Mouse (Mus musculus): Measurements from ENCODE around the gene Scn10a. TPM values are rescaled to one million over a fixed set of nuclear protein-coding genes. Genes with fewer than 3 reads are reported as not detected.

Scn10a gene
- polyA plus RNA-seq, 2 experiments, result 0.06 to 0.08 TPM

DNA sequence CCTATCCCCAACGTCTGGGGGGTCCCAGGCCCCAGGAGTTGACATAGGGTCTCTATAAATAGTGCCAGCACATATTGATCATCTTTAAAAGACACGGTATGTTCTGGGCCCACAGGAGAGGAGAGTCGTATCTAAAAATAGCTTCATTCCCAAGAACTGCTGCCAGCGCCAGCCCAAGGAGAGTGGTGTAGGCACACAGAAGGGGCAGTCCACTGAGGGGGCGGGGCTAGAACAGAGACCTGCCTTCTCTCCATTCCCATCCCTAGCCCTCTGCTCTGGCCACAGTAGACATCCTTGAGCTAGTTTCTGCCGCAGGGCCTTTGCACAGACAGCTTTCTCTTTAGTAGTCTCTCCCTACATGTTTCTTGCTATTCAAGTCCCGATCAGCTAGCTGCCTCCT is 144.8 kb downstream of the Scn10a start:
- no peak for DNase-seq (ENCODE audit: low read depth in 3 of 3, low spot score in 3 of 3)
- Histone ChIP-seq H3K4me2 (ENCODE audit: low read depth) (no peak overlapping the region), H3K36me3 (replicated peaks; ENCODE audit: control insufficient read depth, insufficient read depth, low read depth) (no peaks in the 10 kb centered on the region), H3K9ac (replicated peaks) (no peak overlapping the region), H3K9me3 (ENCODE audit: control insufficient read depth, low read length) (no peaks in the 10 kb centered on the region), H3K27me3 (ENCODE audit: control insufficient read depth, insufficient read depth, low read length) (peaks cover 46% of the 10 kb centered on the region), H3K27ac (no peak overlapping the region), H3K4me3 (ENCODE audit: insufficient read depth in 1 of 2, low read depth in 2 of 2, low read length in 2 of 2) (no peak overlapping the region), H3K4me1 (replicated peaks; ENCODE audit: control insufficient read depth in 2 of 2, insufficient read depth in 2 of 2, low read length in 1 of 2) (no peaks in the 10 kb centered on the region; a peak in 1 of 4 replicates)
- no peak for TF ChIP-seq CTCF (IDR thresholded peaks at IDR 0.05; ENCODE audit: low read depth)
- no peak for TF ChIP-seq EP300 (IDR thresholded peaks at IDR 0.05; ENCODE audit: low read depth)
- ATAC-seq (ENCODE audit: insufficient read depth), result no peak
- 53% methylated on average over 7 of the region's 7 CpGs for WGBS (ENCODE audit: insufficient replicate concordance)

- TF ChIP-seq EP300 (IDR thresholded peaks at IDR 0.05; ENCODE audit: low read depth), result no peak
- no peak for TF ChIP-seq CTCF (IDR thresholded peaks at IDR 0.05; ENCODE audit: low read depth)
- Histone ChIP-seq H3K36me3 (replicated peaks; ENCODE audit: control insufficient read depth, insufficient read depth, low read depth) (no peaks in the 10 kb centered on the region), H3K27ac (no peak overlapping the region), H3K9ac (replicated peaks) (no peak overlapping the region), H3K9me3 (ENCODE audit: control insufficient read depth, low read length) (no peaks in the 10 kb centered on the region), H3K27me3 (ENCODE audit: control insufficient read depth, insufficient read depth, low read length) (peaks cover 33% of the 10 kb centered on the region), H3K4me2 (ENCODE audit: low read depth) (no peak overlapping the region), H3K4me3 (ENCODE audit: insufficient read depth in 1 of 2, low read depth in 2 of 2, low read length in 2 of 2) (no peak overlapping the region), H3K4me1 (replicated peaks; ENCODE audit: control insufficient read depth in 2 of 2, insufficient read depth in 2 of 2, low read length in 1 of 2) (no peaks in the 10 kb centered on the region)
- DNase-seq (ENCODE audit: low read depth in 3 of 3, low spot score in 3 of 3), result no peak
- no peak for ATAC-seq (ENCODE audit: insufficient read depth)
- WGBS (ENCODE audit: insufficient replicate concordance), result 36% methylated on average over 14 of the region's 14 CpGs
Observed at GRCm38 (mm10) chr9:119573009-119573408, 146.1 kb downstream of the Scn10a start.

GRCm38 (mm10) chr9:119571411-119571888 is 147.7 kb downstream of the Scn10a start:
- WGBS (ENCODE audit: insufficient replicate concordance), result 3% methylated on average over 15 of the region's 15 CpGs
- no peak overlapping the region for H3K9ac ChIP-seq (replicated peaks)
- H3K27me3 ChIP-seq (ENCODE audit: control insufficient read depth, insufficient read depth, low read length), result peaks cover 18% of the 10 kb centered on the region
- ATAC-seq (ENCODE audit: insufficient read depth) (no peak), DNase-seq (ENCODE audit: low read depth in 3 of 3, low spot score in 3 of 3) (no peak)
- H3K36me3 ChIP-seq (replicated peaks; ENCODE audit: control insufficient read depth, insufficient read depth, low read depth), result no peaks in the 10 kb centered on the region
- no peak overlapping the region for H3K4me2 ChIP-seq (ENCODE audit: low read depth)
- no peaks in the 10 kb centered on the region for H3K9me3 ChIP-seq (ENCODE audit: control insufficient read depth, low read length)
- H3K4me3 ChIP-seq (ENCODE audit: insufficient read depth in 1 of 2, low read depth in 2 of 2, low read length in 2 of 2), result no peak overlapping the region
- H3K4me1 ChIP-seq (replicated peaks; ENCODE audit: control insufficient read depth in 2 of 2, insufficient read depth in 2 of 2, low read length in 1 of 2), result no peaks in the 10 kb centered on the region
- H3K27ac ChIP-seq, result no peak overlapping the region
- no peak for TF ChIP-seq EP300 (IDR thresholded peaks at IDR 0.05; ENCODE audit: low read depth)
- TF ChIP-seq CTCF (IDR thresholded peaks at IDR 0.05; ENCODE audit: low read depth), result no peak

DNA sequence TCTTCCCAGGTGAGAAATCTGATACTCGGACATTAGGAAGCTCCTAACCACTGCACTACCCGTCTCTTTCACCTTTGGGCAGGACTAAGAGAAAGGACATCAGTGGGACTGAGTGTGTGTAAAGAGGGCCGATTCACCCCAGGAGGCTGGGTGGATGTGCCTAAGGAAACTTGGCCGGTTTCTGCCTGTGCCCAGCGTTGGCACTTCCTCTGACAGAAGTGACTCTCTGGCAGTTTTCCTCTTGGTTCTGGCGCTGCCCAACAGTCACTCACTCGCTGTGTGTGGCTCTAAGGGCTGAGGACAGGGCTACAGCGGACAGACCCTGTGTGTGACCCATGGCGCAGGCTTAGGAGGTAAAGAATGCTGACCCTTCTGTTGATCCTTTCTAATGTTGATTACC is 148.5 kb downstream of the Scn10a start:
- Histone ChIP-seq H3K9me3 (ENCODE audit: control insufficient read depth, low read length) (no peaks in the 10 kb centered on the region), H3K9ac (replicated peaks) (no peak overlapping the region), H3K27ac (no peak overlapping the region), H3K36me3 (replicated peaks; ENCODE audit: control insufficient read depth, insufficient read depth, low read depth) (no peaks in the 10 kb centered on the region), H3K4me2 (ENCODE audit: low read depth) (no peak overlapping the region), H3K4me1 (replicated peaks; ENCODE audit: control insufficient read depth in 2 of 2, insufficient read depth in 2 of 2, low read length in 1 of 2) (no peaks in the 10 kb centered on the region), H3K4me3 (ENCODE audit: insufficient read depth in 1 of 2, low read depth in 2 of 2, low read length in 2 of 2) (no peak overlapping the region), H3K27me3 (ENCODE audit: control insufficient read depth, insufficient read depth, low read length) (peaks cover 14% of the 10 kb centered on the region)
- no peak for DNase-seq (ENCODE audit: low read depth in 3 of 3, low spot score in 3 of 3)
- WGBS (ENCODE audit: insufficient replicate concordance), result 14% methylated on average over 9 of the region's 9 CpGs
- TF ChIP-seq CTCF (IDR thresholded peaks at IDR 0.05; ENCODE audit: low read depth) (no peak), EP300 (IDR thresholded peaks at IDR 0.05; ENCODE audit: low read depth) (no peak)
- ATAC-seq (ENCODE audit: insufficient read depth), result no peak

- Histone ChIP-seq H3K9ac (replicated peaks) (no peak overlapping the region), H3K27ac (no peak overlapping the region), H3K36me3 (replicated peaks; ENCODE audit: control insufficient read depth, insufficient read depth, low read depth) (no peaks in the 10 kb centered on the region), H3K27me3 (ENCODE audit: control insufficient read depth, insufficient read depth, low read length) (peaks cover 9% of the 10 kb centered on the region; the same call in 1 of the 2 replicates), H3K4me1 (replicated peaks; ENCODE audit: control insufficient read depth in 2 of 2, insufficient read depth in 2 of 2, low read length in 1 of 2) (no peaks in the 10 kb centered on the region), H3K4me3 (ENCODE audit: insufficient read depth in 1 of 2, low read depth in 2 of 2, low read length in 2 of 2) (no peak overlapping the region), H3K9me3 (ENCODE audit: control insufficient read depth, low read length) (no peaks in the 10 kb centered on the region), H3K4me2 (ENCODE audit: low read depth) (no peak overlapping the region)
- ATAC-seq (ENCODE audit: insufficient read depth) (no peak), DNase-seq (ENCODE audit: low read depth in 3 of 3, low spot score in 3 of 3) (no peak)
- TF ChIP-seq CTCF (IDR thresholded peaks at IDR 0.05; ENCODE audit: low read depth) (no peak), EP300 (IDR thresholded peaks at IDR 0.05; ENCODE audit: low read depth) (no peak)
- 19% methylated on average over 8 of the region's 8 CpGs for whole genome bisulfite sequencing (ENCODE audit: insufficient replicate concordance)
Observed at GRCm38 (mm10) chr9:119568732-119569131, 150.4 kb downstream of the Scn10a start.

Data from liver, embryonic 14.5 days (tissue).